Mouse (Mus musculus) 416B (cell line): ENCODE data around the gene Ppp1r12a.

Experiments
- DNase-seq: peaks from one replicate; pipeline ENCODE4 v3.0.0; 2011; ENCODE audit warnings: low read depth

Ppp1r12a gene

GRCm38 (mm10) chr10:108333642-108334041, 171.6 kb downstream of the Ppp1r12a start:
- DNase-seq = no peak
